Mouse (Mus musculus) left cerebral cortex, postnatal 4 days (tissue): ENCODE measurements at regions not wholly inside any gene's neighbourhood (a gene's known extent, or its start where the extent isn't known, plus 50 kb on each side); places are given as distances from the start of the nearest gene placed in this dataset.
A peak's percentile ranks its signal among the peaks of the same experiment; 100 is the strongest.

Experiments used
- DNase-seq: peaks from one replicate; pipeline ENCODE4 v3.0.0-alpha.2; 2022
- intact Hi-C: fragments of 180-260 bp; cut with DNase I; formaldehyde crosslinking; loops from one replicate; pipeline ENCODE4 v1.15.1; 2025

DNA sequence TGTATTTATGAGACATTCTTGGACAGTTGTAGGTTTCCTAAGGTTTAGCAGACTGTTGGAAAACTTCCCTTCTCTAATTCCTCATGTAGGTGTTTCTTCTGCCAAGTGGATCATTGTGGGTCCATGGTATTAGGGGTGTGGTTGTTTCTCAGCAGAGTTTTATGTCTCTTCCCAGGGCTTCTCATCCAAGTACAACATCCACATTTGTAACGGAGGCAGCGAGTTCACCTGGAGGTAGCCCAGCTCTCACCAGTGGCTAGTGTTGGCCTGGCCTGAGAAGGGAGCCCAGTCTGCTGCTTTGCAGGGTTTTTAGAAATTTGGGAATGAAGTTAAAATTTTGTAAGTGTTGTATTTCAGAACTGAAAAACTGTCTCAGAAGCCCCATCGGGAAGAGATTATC, 122.4 kb downstream of the Wnt5a start:
- intact Hi-C loops, result no loop called here
- no peak for DNase-seq

DNA sequence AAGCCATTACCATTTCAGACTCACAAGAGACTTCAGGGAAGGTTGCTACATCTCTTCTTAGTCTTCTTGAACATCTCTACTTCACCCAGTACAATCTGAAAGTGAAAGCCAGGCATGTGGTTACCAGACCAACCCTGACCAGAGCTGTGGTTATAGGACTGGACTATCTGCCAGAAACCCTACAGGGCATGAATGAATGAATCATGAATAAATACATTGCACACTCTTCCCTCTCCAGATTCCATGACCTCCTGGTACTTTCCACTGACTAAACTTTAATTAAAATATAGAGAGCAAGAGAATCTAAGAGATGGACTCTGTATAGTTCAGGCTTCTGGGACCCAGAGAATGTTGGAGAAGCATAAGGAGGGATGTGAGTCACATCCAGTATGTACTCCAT, 130.6 kb downstream of the Wnt5a start:
- no peak for DNase-seq
- intact Hi-C loops, result no loop called here

DNA sequence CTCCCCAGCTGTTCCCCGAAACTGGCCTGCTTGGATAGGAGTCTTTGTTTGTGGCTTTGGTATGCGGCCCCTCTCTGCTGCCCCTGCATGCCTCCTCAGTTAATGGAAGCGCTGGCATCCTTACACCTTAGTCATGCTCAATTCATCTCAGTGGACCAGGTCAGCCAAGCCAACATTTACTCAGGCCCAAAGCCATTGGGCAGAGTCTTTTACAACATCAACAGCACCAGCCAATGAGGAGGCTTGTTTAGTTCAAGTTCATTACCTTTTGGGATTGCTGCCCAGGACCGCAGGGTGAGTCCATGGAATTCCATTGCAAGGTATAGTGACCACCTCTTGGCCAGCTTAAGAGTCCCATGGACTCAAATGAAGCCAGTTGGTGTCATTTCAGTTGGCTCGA, 134.5 kb downstream of the Wnt5a start:
- DNase-seq, result no peak
- intact Hi-C loops, result no loop called here

DNA sequence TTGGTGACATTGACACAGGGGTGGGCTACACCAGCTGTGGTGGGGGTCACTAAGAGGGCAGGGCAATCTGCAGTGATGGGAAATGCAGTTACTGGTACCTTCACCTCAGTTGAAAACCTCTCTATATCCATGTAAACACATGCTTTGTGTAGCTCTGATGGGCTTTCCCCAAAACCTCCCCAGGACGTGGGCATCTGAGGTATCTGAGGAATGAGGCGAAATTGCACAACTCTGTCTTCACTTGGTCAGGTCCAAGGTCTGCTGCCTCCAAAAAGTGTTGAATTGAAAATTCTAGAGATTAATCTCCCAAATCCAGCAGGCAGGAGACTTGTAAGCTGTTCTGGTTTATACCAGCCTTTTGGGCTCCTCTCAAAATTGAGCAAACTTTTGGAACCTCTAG, 141.3 kb downstream of the Wnt5a start:
- intact Hi-C loops, result no loop called here
- DNase-seq, result no peak

DNA sequence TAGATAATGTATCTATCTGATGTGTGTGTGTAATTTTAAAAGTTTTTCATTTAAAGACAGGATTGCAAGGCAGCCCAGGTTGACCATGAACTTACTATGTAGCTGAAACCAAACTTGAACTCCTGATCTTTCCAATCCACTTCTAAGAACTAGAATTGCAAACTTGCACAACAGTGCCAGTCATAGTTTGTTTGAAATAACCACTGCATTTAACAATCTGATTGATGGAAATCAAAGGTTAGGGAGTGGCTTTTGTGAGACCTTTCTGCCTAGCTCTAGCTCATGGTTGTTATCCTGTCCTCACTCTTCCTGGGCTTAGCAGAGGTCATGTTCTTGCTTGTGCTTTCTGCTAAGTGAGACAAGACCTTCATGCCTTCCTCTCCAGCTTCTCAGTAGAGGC, 144.9 kb downstream of the Wnt5a start:
- intact Hi-C loops, result no loop called here
- DNase-seq, result no peak

DNA sequence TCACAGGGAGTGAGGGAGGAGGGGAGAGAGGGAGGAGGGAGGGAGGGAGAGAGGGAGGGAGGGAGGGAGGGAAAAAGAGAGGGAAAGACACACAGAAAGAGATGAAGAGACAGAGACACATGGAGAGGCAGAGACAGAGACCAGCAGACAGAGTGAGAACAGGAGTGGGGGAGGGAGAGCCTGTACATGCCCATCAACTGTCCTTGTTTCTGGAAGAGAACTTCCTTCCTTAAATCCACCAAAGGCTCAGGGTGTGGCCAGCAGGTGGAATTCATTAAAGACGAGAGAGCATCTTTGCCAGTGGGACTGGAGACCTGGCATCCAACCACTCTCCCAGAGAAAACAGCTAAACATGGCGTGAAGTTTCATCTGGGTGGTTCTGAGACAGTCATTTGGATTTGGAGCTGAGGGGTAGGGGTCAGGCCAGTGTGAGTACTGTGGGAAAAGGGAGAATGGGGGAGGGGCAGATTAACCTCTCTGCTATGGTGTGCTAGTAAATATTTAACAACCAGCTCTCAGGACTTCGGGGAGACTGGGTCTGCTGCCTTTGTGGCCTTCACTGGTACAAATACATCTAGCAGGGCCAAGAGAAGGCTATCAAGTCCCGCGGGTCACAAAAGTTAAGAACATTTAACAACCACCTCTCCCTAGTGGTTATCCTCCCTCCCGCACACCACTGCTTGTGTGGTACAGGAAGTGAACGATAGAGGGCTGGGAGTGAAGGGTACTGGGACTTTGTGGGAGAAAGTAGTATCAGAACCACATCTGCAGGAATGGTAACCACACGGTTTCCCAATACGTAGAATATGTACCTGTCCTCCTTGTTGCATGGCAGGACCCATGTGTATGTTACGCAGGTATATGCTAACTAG, 148.7 kb downstream of the Wnt5a start:
- intact Hi-C loops, result no loop called here

DNA sequence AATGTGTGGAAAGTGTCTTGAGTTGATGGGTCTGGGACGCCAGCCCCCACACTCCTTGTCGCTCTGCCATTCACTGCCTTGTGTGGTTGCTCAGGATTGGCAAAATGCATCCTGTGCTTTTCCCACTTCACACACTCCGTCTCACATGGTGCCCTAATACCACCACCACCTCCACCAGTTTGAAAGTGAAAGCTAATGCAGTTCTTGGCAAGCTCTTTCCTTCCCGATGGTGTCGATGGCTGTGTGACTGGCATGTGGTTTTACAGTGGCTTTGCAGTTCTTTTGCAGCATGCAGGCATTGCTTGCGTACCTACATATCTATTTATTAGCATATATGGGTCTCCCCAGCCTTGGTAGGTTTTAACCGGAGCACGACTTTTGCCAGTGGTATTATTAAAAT, 152.7 kb downstream of the Wnt5a start:
- intact Hi-C loops, result no loop called here
- no peak for DNase-seq

More for the DNA sequence above, 148.7 kb downstream of the Wnt5a start:
- DNase-seq, result no peak

DNA sequence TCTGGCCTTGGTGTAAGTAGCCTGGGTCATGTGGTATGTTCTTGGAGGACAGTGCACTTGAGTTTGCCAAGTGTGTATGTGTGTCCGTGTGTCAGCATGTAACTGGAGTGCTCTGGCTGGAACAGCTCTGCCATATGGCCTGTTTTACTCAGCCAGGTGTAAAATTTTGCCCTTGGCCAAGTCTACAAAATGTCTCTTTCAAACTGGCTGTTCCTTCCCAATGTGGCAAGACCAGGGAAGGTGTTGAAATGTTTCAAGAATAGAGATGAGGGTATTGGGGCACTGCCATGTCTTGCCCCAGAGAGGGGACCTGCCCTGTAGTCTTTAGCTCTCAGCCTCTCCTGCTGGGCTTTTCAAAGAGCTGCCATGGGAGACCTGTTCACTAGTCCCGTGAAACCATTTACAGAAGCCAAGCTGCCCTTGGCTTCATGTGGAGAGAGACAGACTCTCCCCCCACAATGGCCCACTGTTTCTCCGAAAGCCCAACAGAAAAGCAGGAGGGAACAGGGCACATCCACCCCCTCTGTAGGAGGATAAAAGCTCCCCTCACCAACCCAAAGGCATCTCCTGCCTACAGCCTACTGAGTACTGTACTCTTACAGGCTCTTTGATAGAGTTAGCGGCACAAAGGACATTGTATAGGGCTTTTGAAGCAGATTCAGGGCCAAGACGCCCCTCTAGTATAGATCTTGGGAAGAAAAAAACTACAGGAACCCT, 156.5 kb downstream of the Wnt5a start:
- intact Hi-C loops, result no loop called here

DNA sequence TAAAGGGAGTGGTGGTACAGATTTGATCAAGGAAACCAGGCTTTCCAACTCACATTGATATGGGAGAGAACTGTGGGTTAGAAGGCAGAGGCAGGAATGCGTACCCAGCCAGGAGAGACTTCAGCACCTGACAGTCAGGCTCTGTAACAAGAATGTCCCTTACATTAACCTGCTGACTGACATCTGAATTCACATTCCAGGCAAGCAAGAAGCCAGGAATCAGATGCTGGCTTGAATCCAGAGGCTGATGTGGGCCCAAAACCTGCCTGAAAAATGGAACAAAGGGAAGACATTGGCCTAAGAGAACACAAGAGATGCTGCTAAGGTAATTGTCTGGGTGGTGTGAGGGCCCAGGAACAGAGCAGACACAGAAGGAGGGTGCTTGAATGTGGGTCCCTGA, 158.8 kb downstream of the Wnt5a start:
- DNase-seq, result no peak

More for the DNA sequence above, 156.5 kb downstream of the Wnt5a start:
- peak; percentile 56 for DNase-seq

DNA sequence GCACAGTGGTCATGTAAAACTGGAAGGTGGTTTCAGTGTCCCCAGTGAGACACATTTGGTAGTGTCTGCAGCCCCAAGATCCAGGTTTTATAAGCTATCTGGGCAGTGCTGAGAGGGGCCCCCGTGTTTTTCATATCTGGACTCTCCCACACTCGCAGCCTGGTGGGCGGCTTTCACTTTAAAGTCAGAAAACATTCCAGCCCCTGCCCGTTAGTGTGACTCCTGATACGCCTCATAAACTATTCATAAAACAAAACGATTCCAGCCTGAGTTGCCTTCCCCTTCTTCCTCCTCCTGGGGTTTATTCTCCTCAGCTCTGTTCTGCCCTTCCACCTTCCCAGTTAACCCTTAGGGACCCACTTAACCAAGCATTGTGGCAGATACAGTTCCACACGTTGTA, 159.6 kb downstream of the Wnt5a start:
- DNase-seq, result no peak
- intact Hi-C loops, result no loop called here

More for the DNA sequence above, 158.8 kb downstream of the Wnt5a start:
- intact Hi-C loops, result no loop called here

DNA sequence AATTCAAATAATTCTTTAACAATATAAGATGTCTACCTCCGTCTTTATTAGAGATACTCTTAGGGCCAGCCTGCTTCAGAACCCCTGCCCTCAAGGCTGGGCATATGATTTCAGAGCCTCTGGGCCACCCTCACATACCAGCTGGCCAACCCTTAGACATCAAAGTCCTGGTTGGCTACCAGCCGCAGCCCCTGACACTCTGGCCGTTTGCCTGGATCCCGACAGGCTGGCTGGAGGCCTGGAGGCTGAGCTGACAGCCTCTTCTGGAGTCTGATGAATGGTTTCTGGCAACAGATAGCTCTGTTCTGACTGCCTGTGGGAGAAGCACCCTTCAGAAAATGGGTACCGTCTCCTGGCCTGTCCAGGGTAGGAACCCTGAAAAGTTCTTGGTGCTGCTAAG, 170.9 kb downstream of the Wnt5a start:
- intact Hi-C loops, result no loop called here
- peak; percentile 94 for DNase-seq

DNA sequence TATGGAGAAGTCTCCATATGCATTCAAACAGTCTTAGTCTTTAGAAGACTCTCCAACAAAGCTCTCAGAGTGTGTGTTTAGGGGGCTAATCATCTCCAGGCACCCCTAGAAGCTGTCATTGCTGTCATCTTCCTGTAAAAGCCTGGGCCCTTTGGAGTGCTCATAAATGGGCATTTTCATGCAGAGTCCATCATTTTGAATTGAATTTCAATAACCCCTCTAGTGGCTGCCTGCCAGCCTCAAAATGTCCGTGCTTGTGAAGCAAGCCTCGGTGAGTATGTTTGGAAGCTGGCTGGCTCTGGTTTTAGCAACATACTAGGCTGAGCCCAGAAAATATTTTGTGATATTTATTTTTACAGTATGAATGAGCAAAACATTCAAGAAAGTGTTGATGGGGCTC, 195.2 kb downstream of the Wnt5a start:
- peak; percentile 56 for DNase-seq
- intact Hi-C loops, result no loop called here

DNA sequence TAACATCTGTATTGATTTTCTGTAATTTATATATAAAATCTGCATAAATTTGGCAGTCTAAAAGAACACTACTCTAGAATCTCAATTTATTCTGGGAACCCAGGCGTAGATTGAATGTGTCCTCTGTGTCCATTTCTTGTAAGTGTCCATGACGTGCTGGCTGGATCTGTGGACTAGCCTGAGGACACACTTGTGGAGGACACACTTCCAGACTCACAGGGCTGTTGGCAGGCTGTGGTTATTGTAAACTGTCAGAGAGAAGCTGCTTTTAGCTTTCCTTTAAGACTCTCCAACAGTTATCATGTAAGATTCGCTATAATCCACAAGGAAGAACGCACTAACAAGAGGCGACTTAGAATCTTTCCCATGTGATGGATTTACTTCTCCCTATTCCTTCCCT, 200.2 kb downstream of the Wnt5a start:
- no peak for DNase-seq
- intact Hi-C loops, result no loop called here

DNA sequence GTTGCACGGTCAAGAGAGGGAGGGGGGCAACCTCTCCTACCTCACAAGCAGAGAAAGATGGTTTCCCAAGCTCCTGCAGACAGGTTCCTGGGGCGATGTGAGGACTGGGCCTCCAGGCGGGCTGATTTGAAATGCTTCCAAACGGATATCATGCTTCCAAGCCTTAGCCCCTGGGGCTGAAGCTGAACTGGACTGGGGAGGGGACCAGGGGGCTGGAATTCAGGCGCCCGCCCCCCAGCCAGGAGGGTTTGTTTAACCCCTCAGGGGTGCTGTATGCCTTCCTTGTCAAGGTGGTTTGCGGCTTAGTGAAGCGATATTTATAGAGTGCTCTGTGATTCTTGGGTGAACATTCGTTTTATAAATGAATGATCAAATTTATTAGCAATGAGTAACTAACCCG, 210.0 kb downstream of the Wnt5a start:
- intact Hi-C loops, result no loop called here
- DNase-seq, result no peak

DNA sequence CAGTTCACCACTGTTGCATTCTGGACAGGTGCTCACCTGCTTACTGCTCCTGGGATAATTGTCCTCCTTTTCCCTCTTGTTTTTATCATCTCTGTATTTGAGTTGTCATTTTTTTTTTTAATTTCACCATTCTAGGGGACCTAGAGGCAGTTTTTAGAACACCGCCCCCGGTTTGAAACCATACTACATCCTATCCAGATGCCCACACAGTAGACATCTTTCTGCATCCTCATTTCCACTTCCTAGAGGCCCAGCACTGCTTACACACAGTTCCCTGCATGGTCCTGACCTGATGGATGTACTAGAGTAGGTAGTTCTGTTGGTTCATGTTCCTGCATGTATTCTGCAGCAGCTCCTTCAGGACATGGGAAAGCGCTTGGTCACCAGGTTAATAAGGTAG, 216.0 kb downstream of the Wnt5a start:
- no peak for DNase-seq

DNA sequence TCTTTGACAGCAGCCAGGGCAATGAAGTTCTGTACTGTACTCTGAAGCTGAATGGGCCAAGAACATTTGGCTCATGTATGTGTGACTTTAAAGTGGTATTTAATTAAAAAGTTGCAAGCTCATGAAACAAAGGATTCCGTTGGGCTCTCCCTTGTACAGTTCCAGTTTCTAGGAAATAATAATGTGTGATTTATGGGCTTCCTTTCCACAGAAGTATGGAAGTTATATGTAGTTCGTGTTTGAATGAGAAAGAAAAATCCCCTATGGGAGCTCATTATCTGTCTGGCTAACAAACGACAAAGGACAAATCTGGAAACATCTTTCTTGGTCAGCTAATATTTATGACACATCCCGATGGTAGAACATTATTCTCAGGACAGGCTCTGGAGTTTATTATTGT, 221.1 kb downstream of the Wnt5a start:
- intact Hi-C loops, result no loop called here
- DNase-seq, result no peak

More for the DNA sequence above, 216.0 kb downstream of the Wnt5a start:
- intact Hi-C loops, result no loop called here

DNA sequence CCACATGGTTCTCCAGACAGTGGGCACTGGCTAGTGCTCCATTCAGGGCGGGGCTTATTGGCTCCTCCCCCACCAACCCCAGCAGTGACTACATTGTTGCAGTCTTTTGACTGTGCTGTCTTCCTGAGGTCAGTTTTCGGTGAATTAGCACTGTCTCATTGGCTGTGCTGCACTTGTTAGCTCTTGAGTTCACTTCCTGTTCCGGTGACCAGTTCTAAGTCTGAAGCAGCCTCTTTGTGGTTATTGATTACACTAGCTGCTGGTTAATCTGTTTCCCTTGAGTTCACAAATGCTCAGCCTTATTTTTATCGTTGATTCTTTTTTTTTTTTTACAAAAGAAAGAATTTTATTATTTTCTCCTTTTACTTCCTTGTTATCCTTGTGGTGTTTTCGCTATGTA, 228.9 kb downstream of the Wnt5a start:
- intact Hi-C loops, result no loop called here

DNA sequence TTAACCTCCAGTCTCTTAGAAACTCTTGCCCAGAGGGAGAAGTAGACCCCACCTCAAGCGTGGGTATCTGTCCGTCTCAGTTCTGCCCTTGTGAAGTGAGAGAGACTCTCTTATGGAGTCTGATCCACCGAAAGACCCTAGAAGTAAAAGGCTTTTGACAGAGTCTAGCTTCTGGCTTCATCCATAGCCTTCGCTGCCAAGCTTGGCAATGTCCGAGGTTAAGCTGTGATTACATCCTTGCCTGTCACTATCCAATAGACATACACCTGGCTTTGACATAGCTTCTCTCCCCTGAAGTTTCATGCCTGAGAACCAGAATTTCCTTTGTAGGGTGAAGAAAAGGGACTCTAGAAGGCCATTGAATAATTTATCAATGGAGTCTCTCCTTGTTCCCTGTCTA, 230.9 kb downstream of the Wnt5a start:
- DNase-seq, result no peak
- intact Hi-C loops, result no loop called here

More for the DNA sequence above, 228.9 kb downstream of the Wnt5a start:
- no peak for DNase-seq

DNA sequence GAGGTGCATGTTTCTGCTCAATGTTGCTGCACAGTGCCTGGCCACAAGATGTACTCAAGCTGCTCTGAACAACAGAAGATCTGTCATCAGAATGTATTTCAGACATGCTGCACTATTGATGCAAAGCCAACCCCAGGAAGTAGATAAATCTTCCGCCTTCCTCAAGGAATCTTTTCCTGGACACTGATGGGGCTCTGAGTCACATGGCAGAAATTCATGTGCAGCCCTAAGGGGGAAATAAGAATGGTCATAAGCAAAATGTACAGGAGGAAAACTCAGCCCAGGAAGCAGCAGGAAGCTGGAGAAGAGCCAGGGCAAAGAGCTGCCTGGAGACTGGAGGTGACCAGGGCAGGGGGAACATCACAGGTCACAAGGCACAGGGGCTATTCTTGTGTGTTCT, 235.5 kb downstream of the Wnt5a start:
- intact Hi-C loops, result no loop called here
- peak; percentile 15 for DNase-seq

DNA sequence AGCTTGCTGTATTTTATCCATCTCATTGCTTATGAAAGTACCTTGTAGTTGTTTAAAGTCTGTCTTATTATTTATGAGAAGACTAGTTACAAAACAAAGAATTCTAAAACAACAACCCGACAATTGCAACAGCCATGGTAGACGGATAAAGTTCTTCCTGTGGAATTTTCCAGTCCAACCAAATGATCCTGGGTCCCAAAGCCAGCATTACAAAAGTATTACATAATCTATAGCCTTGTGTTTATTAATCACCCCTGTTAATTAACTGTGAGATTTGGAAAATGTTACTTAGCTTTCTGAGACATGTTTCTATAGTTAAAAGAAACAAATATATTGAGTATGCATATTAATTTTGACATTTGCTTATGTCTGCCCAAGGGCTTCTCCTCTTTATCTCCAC, 236.9 kb downstream of the Wnt5a start:
- intact Hi-C loops, result no loop called here
- DNase-seq, result no peak

DNA sequence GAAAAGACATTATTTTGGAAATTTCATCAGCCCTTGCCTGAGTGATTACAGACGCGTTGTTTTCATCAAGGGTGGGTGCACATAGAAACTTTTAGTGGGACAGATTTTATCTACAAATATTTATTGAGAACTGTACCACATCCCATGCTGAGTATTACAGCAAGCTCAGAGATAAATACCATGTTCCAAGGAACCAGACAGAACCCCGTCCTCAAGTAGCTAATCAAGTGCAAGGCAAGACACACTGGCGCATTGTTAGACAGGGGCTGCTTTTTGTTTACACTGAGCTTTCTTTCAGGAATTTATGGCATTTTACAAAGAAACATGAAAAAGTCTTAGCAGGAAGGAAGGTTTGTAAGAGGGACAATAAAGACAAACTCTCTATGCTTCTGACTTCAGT, 239.1 kb downstream of the Wnt5a start:
- intact Hi-C loops, result no loop called here
- DNase-seq, result no peak

DNA sequence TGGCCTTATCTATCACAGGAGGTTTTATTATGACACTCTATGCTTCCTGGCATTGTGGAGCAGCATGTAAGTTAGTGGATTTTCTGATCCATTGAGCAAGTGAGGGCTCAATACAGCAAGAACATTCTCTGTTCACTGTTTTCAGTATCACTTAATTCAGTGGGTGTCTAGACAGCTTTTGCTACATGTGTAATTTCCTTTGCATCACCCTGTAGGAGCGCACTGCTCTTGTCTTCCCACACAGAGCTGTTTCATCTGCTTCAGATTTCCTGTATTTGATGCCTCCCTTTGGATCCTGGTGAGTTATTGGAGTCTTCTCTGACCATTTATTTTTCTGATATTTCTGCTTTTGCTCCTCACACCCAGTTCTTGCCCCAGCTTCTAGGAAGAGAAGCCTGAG, 245.8 kb downstream of the Wnt5a start:
- intact Hi-C loops, result no loop called here
- DNase-seq, result no peak
